Mouse (Mus musculus): Measurements from ENCODE around the gene Cops3. TPM values are rescaled to one million over a fixed set of nuclear protein-coding genes. Genes with fewer than 3 reads are reported as not detected.

Cops3 gene
- 218 and 223 TPM in 2 replicates for polyA plus RNA-seq (2015; fragmentation: Nextera tagmentation; extraction: Ambion mirVana)

GRCm38 (mm10) chr11:59839459-59840126 is at the start of gene Cops3:
Gene Cops3, minus strand, starts transcription at chr11:59839838.
- 1% methylated on average over 41 of the region's 43 CpGs for WGBS
- ATAC-seq: peak; percentile 97
- H3K4me2 ChIP-seq (replicated peaks): peak within 1 kb of the TSS; percentile 63
- H3K27ac ChIP-seq: peak within 1 kb of the TSS; percentile 97
- H3K9me3 ChIP-seq: no peaks in the 10 kb centered on the region
- H3K4me1 ChIP-seq (replicated peaks): peaks cover 31% of the 10 kb centered on the region
- H3K27me3 ChIP-seq: no peaks in the 10 kb centered on the region
- peak within 1 kb of the TSS; percentile 84 for H3K4me3 ChIP-seq (replicated peaks)
- H3K36me3 ChIP-seq: peaks cover 19% of the 10 kb centered on the region
- H3K9ac ChIP-seq (replicated peaks): peak within 1 kb of the TSS; percentile 90

DNA sequence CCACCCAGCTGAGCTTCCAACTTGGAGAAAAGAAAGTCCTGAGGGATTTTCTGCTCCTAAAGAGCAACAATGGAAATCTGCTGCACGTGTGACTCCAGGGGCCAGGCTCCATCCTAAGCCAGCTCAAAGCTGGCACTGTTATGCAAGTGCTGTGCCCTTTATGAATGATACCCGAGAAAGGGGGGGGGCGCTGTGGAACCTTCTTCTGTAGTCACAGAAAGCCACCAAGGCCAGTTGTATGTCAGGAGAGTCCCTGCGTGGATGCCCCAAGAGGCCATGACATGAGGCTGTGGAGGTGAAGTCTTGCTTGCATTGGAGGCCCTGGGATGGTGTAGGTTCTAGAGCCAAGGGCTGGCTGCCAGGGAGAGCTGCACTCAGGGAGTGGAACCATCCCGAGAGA is 48.5 kb upstream of the Cops3 start:
- Histone ChIP-seq H3K4me3 (replicated peaks) (no peak overlapping the region), H3K27me3 (no peaks in the 10 kb centered on the region), H3K4me1 (replicated peaks) (peaks cover 7% of the 10 kb centered on the region; the same call in 1 of the 2 replicates), H3K27ac (no peak overlapping the region), H3K4me2 (replicated peaks) (no peak overlapping the region), H3K36me3 (no peaks in the 10 kb centered on the region), H3K9me3 (no peaks in the 10 kb centered on the region), H3K9ac (replicated peaks) (no peak overlapping the region)
- no peak for ATAC-seq
- WGBS: 69% methylated on average over 5 of the region's 5 CpGs

- no peak for ATAC-seq
- WGBS: 78% methylated on average over 1 of the region's 1 CpGs
These were observed 47.3 kb upstream of the Cops3 start for GRCm38 (mm10) chr11:59886952-59887351.

GRCm38 (mm10) chr11:59885217-59885986 is 45.8 kb upstream of the Cops3 start:
- H3K27me3 ChIP-seq: no peaks in the 10 kb centered on the region
- 74% methylated on average over 17 of the region's 17 CpGs for WGBS
- no peak overlapping the region for H3K27ac ChIP-seq
- no peak for ATAC-seq
- no peaks in the 10 kb centered on the region for H3K36me3 ChIP-seq
- H3K9ac ChIP-seq (replicated peaks): no peak overlapping the region
- no peaks in the 10 kb centered on the region for H3K9me3 ChIP-seq
- peaks cover 4% of the 10 kb centered on the region; the same call in 1 of the 2 replicates for H3K4me1 ChIP-seq (replicated peaks)
- no peak overlapping the region for H3K4me2 ChIP-seq (replicated peaks)
- H3K4me3 ChIP-seq (replicated peaks): no peak overlapping the region

More at GRCm38 (mm10) chr11:59886952-59887351, 47.3 kb upstream of the Cops3 start:
- H3K4me1 ChIP-seq (replicated peaks): peaks cover 4% of the 10 kb centered on the region; the same call in 1 of the 2 replicates
- H3K9ac ChIP-seq (replicated peaks): no peak overlapping the region
- no peaks in the 10 kb centered on the region for H3K27me3 ChIP-seq
- no peaks in the 10 kb centered on the region for H3K9me3 ChIP-seq
- H3K36me3 ChIP-seq: no peaks in the 10 kb centered on the region
- no peak overlapping the region for H3K27ac ChIP-seq
- no peak overlapping the region for H3K4me3 ChIP-seq (replicated peaks)
- no peak overlapping the region for H3K4me2 ChIP-seq (replicated peaks)

DNA sequence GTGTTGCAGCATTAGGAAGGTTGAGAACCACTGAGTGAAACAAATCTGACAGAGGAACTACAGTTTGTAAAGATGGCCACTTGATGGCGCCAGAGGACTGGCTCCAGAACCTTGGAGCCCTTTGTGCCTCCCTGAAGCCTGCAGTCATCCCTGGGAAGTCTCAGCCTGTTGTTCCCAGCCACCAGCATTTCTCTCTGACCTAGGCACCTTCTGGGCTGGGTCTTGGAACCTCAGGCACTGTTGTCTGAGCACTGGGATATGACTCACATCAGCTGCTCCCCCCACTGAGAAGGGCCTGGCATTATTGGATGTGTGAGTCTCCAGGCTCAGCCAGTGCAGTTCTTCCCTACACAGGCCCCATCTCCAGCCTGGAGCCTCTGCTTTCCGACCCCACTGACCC is 40.4 kb upstream of the Cops3 start:
- Histone ChIP-seq H3K36me3 (peaks cover 31% of the 10 kb centered on the region), H3K4me1 (replicated peaks) (0 out of 2 replicates have a peak, but pooled peaks cover 4% of the 10 kb centered on the region), H3K4me3 (replicated peaks) (no peak overlapping the region), H3K9me3 (no peaks in the 10 kb centered on the region), H3K9ac (replicated peaks) (0 out of 2 replicates have a peak overlapping the region, but pooled peaks have one; percentile 17), H3K4me2 (replicated peaks) (no peak overlapping the region), H3K27ac (0 out of 2 replicates have a peak overlapping the region, but pooled peaks have one; percentile 37), H3K27me3 (no peaks in the 10 kb centered on the region)
- ATAC-seq: peak; percentile 89
- WGBS: 28% methylated on average over 2 of the region's 2 CpGs

DNA sequence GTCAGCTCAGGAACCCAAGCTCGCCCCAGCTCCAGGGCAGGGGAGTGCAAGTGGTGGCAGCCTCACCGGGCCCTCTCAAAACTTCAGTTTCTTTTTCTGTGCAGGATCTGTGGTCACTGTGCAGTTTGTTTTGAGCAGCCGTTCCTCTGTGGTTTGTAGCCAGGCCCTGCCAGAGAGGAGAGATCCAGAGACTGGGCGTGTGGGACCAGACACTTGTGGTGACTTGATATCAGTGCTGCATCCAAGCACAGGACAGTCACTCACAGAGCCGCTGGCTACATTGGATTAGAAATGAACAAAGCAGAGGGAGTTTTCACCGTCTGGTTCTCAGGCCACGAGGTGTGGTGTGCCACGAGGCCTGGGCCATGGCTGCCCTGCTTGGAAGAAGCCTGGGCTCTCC is 32.5 kb upstream of the Cops3 start:
- H3K9ac ChIP-seq (replicated peaks): 0 out of 2 replicates have a peak overlapping the region, but pooled peaks have one; percentile 10
- WGBS: 81% methylated on average over 8 of the region's 8 CpGs
- no peak overlapping the region for H3K4me2 ChIP-seq (replicated peaks)
- peaks cover 8% of the 10 kb centered on the region for H3K4me1 ChIP-seq (replicated peaks)
- no peaks in the 10 kb centered on the region for H3K27me3 ChIP-seq
- peaks cover 55% of the 10 kb centered on the region for H3K36me3 ChIP-seq
- H3K9me3 ChIP-seq: no peaks in the 10 kb centered on the region
- no peak overlapping the region for H3K4me3 ChIP-seq (replicated peaks)
- no peak for ATAC-seq
- no peak overlapping the region for H3K27ac ChIP-seq

- Histone ChIP-seq H3K4me2 (replicated peaks) (no peak overlapping the region), H3K36me3 (peaks cover 22% of the 10 kb centered on the region), H3K27me3 (no peaks in the 10 kb centered on the region), H3K9me3 (no peaks in the 10 kb centered on the region), H3K27ac (no peak overlapping the region), H3K4me1 (replicated peaks) (peaks cover 14% of the 10 kb centered on the region), H3K9ac (replicated peaks) (no peak overlapping the region), H3K4me3 (replicated peaks) (no peak overlapping the region)
- WGBS: 94% methylated on average over 6 of the region's 6 CpGs
- no peak for ATAC-seq
These were observed 24.7 kb upstream of the Cops3 start for GRCm38 (mm10) chr11:59864316-59864715.

- H3K4me3 ChIP-seq (replicated peaks): no peak overlapping the region
- H3K9ac ChIP-seq (replicated peaks): 0 out of 2 replicates have a peak overlapping the region, but pooled peaks have one; percentile 2
- peaks cover 11% of the 10 kb centered on the region for H3K4me1 ChIP-seq (replicated peaks)
- no peak overlapping the region for H3K4me2 ChIP-seq (replicated peaks)
- peaks cover 13% of the 10 kb centered on the region for H3K36me3 ChIP-seq
- no peak overlapping the region for H3K27ac ChIP-seq
- ATAC-seq: no peak
- 82% methylated on average over 11 of the region's 11 CpGs for WGBS
- no peaks in the 10 kb centered on the region for H3K27me3 ChIP-seq
- no peaks in the 10 kb centered on the region for H3K9me3 ChIP-seq
These were observed 20.8 kb upstream of the Cops3 start for GRCm38 (mm10) chr11:59860467-59860866.

DNA sequence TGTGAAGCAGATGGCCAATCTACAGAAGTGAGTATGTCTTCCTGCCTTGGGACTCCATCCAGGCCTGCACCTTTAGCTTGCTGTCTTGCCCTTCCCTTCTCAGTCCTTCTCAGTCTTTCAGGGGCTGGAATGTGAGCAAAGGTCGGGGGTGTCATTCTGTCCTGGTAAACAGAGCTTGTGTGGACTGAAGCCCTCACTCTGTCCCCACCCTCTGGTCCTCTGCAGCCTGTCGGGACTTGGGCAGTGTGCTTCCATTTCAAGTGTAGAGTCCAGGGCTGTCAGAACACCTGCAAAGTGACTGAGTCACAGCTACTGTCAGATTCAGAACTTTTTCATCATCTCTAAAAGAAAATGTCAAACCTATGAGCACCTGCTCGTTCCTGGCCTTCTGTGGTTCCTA is 13.2 kb upstream of the Cops3 start:
- H3K27me3 ChIP-seq: no peaks in the 10 kb centered on the region
- ATAC-seq: no peak
- 65% methylated on average over 3 of the region's 3 CpGs for WGBS
- no peak overlapping the region for H3K4me3 ChIP-seq (replicated peaks)
- H3K27ac ChIP-seq: no peak overlapping the region
- no peaks in the 10 kb centered on the region for H3K9me3 ChIP-seq
- H3K9ac ChIP-seq (replicated peaks): no peak overlapping the region
- peaks cover 15% of the 10 kb centered on the region for H3K4me1 ChIP-seq (replicated peaks)
- H3K36me3 ChIP-seq: peaks cover 4% of the 10 kb centered on the region; the same call in 1 of the 2 replicates
- no peak overlapping the region for H3K4me2 ChIP-seq (replicated peaks)

DNA sequence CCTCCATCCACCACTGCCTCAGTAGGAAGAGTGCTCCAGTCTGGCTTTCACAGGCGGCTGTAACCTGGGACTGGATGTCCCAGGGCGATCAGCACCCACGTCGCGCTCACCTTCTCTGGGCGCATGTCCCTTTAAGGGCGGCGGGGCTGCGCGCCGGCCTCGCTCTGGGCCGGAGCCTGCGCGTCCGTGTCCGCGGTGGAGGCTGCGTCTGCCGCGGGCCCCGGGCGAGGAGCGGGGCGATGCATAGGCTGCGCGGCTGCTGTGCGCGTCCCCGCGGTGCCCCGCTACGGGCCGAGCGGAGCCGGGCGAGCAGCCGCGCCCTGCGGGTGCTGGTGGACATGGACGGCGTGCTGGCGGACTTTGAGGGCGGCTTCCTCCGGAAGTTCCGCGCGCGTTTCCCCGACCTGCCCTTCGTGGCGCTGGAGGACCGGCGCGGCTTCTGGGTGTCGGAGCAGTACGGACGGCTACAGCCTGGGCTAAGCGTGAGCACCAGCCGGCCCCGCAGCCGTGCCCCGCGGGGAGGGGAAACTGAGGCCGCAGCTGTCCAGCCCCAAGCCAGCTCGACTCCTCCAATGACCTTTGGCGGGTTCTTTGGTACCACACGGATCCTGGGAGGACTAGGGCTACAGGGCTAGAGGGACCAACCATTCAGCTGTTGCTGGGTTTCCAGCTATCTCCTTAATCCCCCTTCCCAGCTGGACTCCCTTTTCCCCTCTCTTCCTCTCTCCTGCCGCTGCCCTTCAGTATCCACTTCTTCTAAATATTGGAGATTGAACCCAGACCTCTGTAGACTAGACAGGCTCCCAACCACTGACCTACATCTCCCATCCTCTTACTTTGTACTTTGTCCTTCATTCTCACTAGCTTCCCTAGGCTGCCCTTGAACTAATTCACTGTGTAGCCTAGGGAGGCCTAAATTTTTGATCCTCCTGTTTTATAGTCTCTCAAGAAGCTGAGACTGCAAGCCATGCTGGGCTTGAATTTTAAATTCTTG is 8.6 kb upstream of the Cops3 start:
- peak overlapping the region; percentile 73 for H3K4me2 ChIP-seq (replicated peaks)
- WGBS: under 1% methylated on average over 57 of the region's 69 CpGs
- H3K4me1 ChIP-seq (replicated peaks): peaks cover 18% of the 10 kb centered on the region
- peak; percentile 97 for ATAC-seq
- H3K36me3 ChIP-seq: no peaks in the 10 kb centered on the region
- H3K27ac ChIP-seq: peak overlapping the region; percentile 91
- peak overlapping the region; percentile 78 for H3K4me3 ChIP-seq (replicated peaks)
- H3K9me3 ChIP-seq: no peaks in the 10 kb centered on the region
- no peaks in the 10 kb centered on the region for H3K27me3 ChIP-seq
- peak overlapping the region; percentile 90 for H3K9ac ChIP-seq (replicated peaks)

GRCm38 (mm10) chr11:59847131-59847530 is 7.5 kb upstream of the Cops3 start:
- WGBS: 20% methylated on average over 2 of the region's 2 CpGs
- H3K9ac ChIP-seq (replicated peaks): no peak overlapping the region
- H3K4me3 ChIP-seq (replicated peaks): peak overlapping the region; percentile 78
- no peaks in the 10 kb centered on the region for H3K9me3 ChIP-seq
- peak overlapping the region; percentile 73; the same call in 1 of the 2 replicates for H3K4me2 ChIP-seq (replicated peaks)
- ATAC-seq: no peak
- H3K36me3 ChIP-seq: no peaks in the 10 kb centered on the region
- H3K27ac ChIP-seq: no peak overlapping the region
- no peaks in the 10 kb centered on the region for H3K27me3 ChIP-seq
- peaks cover 18% of the 10 kb centered on the region for H3K4me1 ChIP-seq (replicated peaks)
